Mouse (Mus musculus) layer of hippocampus, adult 9-11 months (tissue): ENCODE data around the gene Art1.

ENCODE experiments used
- DNase-seq: peaks from one replicate; pipeline ENCODE4 v3.0.0; 2022

Art1 gene

GRCm38 (mm10) chr7:102109171-102109570 lies 7.6 kb downstream of the Art1 start, which contains the start of gene Art5:
TSS of gene Art5 (minus strand) at chr7:102109489.
- DNase-seq: no peak

GRCm38 (mm10) chr7:102109746-102110145 lies 8.2 kb downstream of the Art1 start:
- no peak for DNase-seq

GRCm38 (mm10) chr7:102113151-102113729 lies 11.7 kb downstream of the Art1 start:
- DNase-seq: no peak

- no peak for DNase-seq
Measured at GRCm38 (mm10) chr7:102116579-102117331, 15.2 kb downstream of the Art1 start, which contains the start of gene Chrna10. TSS of gene Chrna10 (minus strand) at chr7:102116828.

GRCm38 (mm10) chr7:102117382-102117781 lies 15.8 kb downstream of the Art1 start:
- DNase-seq: no peak

- no peak for DNase-seq
Measured at GRCm38 (mm10) chr7:102120326-102120725, 18.8 kb downstream of the Art1 start.

- no peak for DNase-seq
Measured at GRCm38 (mm10) chr7:102132395-102132794, 30.9 kb downstream of the Art1 start.

- no peak for DNase-seq
Measured at GRCm38 (mm10) chr7:102137464-102137863, 35.9 kb downstream of the Art1 start.

GRCm38 (mm10) chr7:102137898-102138297 lies 36.4 kb downstream of the Art1 start:
- DNase-seq: no peak

GRCm38 (mm10) chr7:102153691-102154090 lies 52.1 kb downstream of the Art1 start:
- no peak for DNase-seq
